Mouse (Mus musculus) gastrocnemius, adult 8-10 months (tissue): ENCODE measurements around the gene Hspb7. TPM values are rescaled to one million over a fixed set of nuclear protein-coding genes. Genes with fewer than 3 reads are reported as not detected.

Source experiments
- DNase-seq, 2 experiments: peaks; one replicate each; pipeline ENCODE4 v3.0.0; 2022; ENCODE audit warnings: low spot score in 2 of 2
- total RNA-seq, 4 experiments: library from RNA; stranded (reverse); gene quantifications; 2 replicates each; pipeline ENCODE4 v1.2.4; 2022

The Hspb7 gene
- total RNA-seq, 4 experiments from 2014 or later = 243 to 314 (median 275) TPM

DNA sequence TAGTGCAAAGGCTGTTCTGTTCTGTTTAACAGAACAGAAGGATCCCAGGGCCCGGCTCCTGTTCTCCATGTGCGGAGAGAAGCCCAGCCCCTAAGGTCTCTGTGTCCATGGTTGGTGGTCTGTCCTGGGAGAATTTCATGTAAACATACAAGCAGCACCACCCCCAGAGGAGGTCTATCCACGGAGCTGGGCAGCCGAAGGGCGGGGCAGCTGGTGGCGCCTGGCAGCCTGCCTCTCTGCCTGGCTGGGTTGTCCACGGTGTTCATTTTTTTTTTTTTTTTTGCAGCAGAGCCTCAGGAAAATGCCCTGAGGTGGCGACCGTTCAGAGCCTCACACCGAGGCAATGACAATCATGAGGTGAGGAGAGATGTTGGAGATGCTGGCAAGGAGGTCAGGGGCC lies 48.0 kb downstream of the Hspb7 start:
- DNase-seq = no peak

DNA sequence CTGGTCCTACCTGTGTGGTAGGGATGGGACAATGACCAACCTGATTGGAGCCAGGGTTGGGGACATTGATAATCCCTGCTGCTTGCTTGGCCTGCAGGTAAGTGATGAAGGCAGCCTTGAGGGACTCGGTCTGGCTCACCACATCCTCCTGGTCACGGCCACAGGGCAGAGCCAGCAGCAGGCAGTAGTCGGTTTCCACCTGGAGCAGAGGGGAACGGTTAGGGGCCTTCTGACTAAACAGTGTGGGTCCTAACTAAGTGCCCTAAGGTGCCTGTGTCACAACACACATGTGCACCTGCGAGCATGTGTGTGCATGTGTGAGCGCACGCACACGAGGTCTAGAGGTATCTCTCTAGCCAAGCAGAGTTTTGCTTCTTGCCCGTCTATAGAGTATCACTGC lies 48.8 kb downstream of the Hspb7 start:
- DNase-seq = no peak

DNA sequence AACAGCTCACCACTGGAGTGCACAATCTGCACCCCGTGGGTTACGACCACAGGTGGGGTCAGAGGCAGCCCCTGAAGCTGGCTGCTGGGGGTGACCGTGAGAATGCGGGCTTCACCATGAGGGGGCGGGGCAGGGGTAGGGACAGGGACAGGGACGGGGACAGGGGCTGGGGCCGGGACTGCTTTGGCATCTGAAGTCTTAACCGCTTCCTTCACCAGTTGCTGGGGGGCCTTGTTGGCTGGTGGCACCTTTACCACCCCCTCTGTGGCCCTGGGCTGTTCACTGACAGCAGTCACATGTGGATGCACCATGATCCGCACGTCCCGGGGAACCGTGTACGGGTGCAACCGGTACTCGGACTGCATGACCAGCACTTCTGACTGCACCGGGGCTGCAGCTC lies 50.9 kb downstream of the Hspb7 start:
- DNase-seq = no peak

DNA sequence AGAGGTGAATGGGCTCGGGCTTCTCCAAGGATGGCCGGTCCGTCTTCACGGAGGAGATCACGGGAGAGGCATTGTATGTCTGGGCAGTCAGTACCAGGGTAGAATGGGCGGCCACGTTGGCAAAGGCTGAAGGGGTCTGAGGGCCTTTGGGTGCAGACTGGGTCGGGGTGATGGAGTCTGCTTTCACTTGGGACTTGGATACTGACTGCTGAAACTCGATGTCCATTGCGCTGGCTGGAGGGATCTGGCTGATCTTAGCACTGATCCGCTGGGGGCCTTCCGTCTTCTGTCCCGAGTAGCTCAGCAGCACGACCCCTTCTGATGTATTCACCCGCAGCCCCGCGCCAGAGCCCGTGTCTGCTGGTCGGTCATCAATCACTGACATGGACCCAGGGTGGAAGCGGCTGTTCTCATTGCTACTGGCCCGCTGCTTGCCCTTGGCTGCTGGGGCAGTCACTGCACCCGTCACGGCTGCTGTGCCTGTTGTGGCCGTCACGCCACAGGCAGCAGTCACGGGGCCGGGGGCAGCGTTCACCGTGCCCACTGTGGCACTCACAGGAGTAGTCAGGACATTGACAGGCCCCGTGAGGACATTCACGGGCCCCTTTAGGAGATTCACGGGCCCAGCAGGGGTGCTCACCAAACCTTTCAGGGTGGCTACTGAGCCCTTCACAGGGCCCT lies 52.2 kb downstream of the Hspb7 start:
- no peak for DNase-seq

DNA sequence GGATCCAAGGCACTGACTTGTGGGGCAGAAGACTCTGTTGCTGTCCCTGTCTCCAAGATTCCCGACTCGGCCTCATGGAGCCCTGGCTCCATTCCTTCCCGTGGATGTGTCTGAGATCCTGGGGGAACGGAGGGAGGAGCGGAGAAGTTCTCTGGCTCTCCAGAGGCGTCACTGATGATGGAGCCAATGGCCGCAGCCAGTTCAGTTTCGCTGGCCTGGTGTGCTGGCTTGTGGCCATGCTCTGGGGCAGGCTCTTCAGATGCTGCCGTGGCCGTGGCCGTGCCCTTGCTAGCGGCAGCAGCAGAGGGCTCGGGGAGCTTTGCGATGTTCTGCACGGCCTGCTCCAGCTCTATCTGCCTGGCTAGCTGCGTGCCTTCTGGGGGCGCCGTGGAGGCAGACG lies 53.9 kb downstream of the Hspb7 start:
- no peak for DNase-seq

Other genes with a start within 250 kb of the Hspb7 start
- 1 to 10 TPM in 1 of 4 experiments, not detected in 3; 1.4 TPM for gene Rsg1, start 206.8 kb upstream of the Hspb7 start, total RNA-seq
- 1 to 10 TPM in 1 of 4 experiments, under 1 TPM in 3; 0.10 to 1.1 (median 0.22) TPM for gene Arhgef19, start 181.3 kb upstream of the Hspb7 start, total RNA-seq
- gene Epha2, start 119.5 kb upstream of the Hspb7 start, total RNA-seq = 1 to 10 TPM in 3 of 4 experiments, under 1 TPM in 1; 0.85 to 2.0 (median 1.8) TPM
- gene Fam131c, start 52.6 kb upstream of the Hspb7 start, total RNA-seq = under 1 TPM in 2 of 4 experiments, not detected in 2; 0.17 to 0.27 TPM
- not detected for gene Clcnka, start 22.1 kb upstream of the Hspb7 start, total RNA-seq
- under 1 TPM in 2 of 4 experiments, not detected in 2; 0.11 to 0.58 TPM for gene Clcnkb, start 4.8 kb upstream of the Hspb7 start, total RNA-seq
- gene Srarp, start 15.3 kb downstream of the Hspb7 start, total RNA-seq = under 1 TPM in 3 of 4 experiments, not detected in 1; 0.32 to 0.54 (median 0.36) TPM
- 10 to 100 TPM; 30.2 to 38.3 (median 33.0) TPM for gene Zbtb17, start 23.9 kb downstream of the Hspb7 start, total RNA-seq
- 10 to 100 TPM; 17.0 to 23.9 (median 23.5) TPM for gene Spen, start 117.8 kb downstream of the Hspb7 start, total RNA-seq
- 1 to 10 TPM in 2 of 4 experiments, under 1 TPM in 2; 0.46 to 2.2 (median 0.94) TPM for gene Fblim1, start 185.3 kb downstream of the Hspb7 start, total RNA-seq
- under 1 TPM; 0.16 to 0.46 (median 0.31) TPM for gene Tmem82, start 197.9 kb downstream of the Hspb7 start, total RNA-seq
- 10 to 100 TPM in 3 of 4 experiments, 1 to 10 TPM in 1; 9.2 to 14.0 (median 12.3) TPM for gene Slc25a34, start 203.0 kb downstream of the Hspb7 start, total RNA-seq
- 10 to 100 TPM; 25.0 to 32.5 (median 30.2) TPM for gene Plekhm2, start 244.1 kb downstream of the Hspb7 start, total RNA-seq